Mouse (Mus musculus) WW6 (cell line): Measurements from ENCODE around the gene Myo15.
"Not testable (repeated sequence)": the region's sequence is repeated elsewhere in the genome, so short reads cannot be mapped to it uniquely, and the experiment has no call there.

Experiments
- DNase-seq: peaks from one replicate; pipeline ENCODE4 v3.0.0-alpha.2; 2013; ENCODE audit warnings: low read depth, low spot score

Gene Myo15

GRCm38 (mm10) chr11:60469039-60469438, at the start of gene Myo15:
Myo15 (plus strand) TSS chr11:60469339.
- no peak for DNase-seq

- DNase-seq = no peak
Measured at GRCm38 (mm10) chr11:60422046-60422668, 47.0 kb upstream of the Myo15 start.

GRCm38 (mm10) chr11:60423006-60423405, 46.1 kb upstream of the Myo15 start:
- DNase-seq = no peak

- no peak for DNase-seq
Measured at GRCm38 (mm10) chr11:60426417-60426816, 42.7 kb upstream of the Myo15 start.

- DNase-seq = no peak
Measured at GRCm38 (mm10) chr11:60427628-60428027, 41.5 kb upstream of the Myo15 start.

- DNase-seq = no peak
Measured at GRCm38 (mm10) chr11:60433501-60433900, 35.6 kb upstream of the Myo15 start.

GRCm38 (mm10) chr11:60435133-60435532, 34.0 kb upstream of the Myo15 start:
- no peak for DNase-seq

- DNase-seq = no peak
Measured at GRCm38 (mm10) chr11:60436618-60437017, 32.5 kb upstream of the Myo15 start.

- not testable (repeated sequence) for DNase-seq
Measured at GRCm38 (mm10) chr11:60439621-60440020, 29.5 kb upstream of the Myo15 start.

GRCm38 (mm10) chr11:60440176-60440575, 29.0 kb upstream of the Myo15 start:
- DNase-seq = no peak

- no peak for DNase-seq
Measured at GRCm38 (mm10) chr11:60442896-60443295, 26.2 kb upstream of the Myo15 start.

GRCm38 (mm10) chr11:60444007-60444406, 25.1 kb upstream of the Myo15 start:
- DNase-seq = peak; percentile 61

GRCm38 (mm10) chr11:60454080-60454744, 14.9 kb upstream of the Myo15 start, which contains the start of gene Drg2:
Drg2 (plus strand) TSS chr11:60454591.
- peak; percentile 92 for DNase-seq

GRCm38 (mm10) chr11:60454745-60455087, 14.4 kb upstream of the Myo15 start:
- no peak for DNase-seq

GRCm38 (mm10) chr11:60457973-60458372, 11.2 kb upstream of the Myo15 start:
- no peak for DNase-seq

GRCm38 (mm10) chr11:60465943-60466380, 3.2 kb upstream of the Myo15 start:
- DNase-seq = no peak

GRCm38 (mm10) chr11:60470743-60471142, 1.6 kb downstream of the Myo15 start:
- DNase-seq = no peak

GRCm38 (mm10) chr11:60474534-60474933, 5.4 kb downstream of the Myo15 start:
- DNase-seq = no peak

- no peak for DNase-seq
Measured at GRCm38 (mm10) chr11:60475668-60476362, 6.7 kb downstream of the Myo15 start.

- peak; percentile 65 for DNase-seq
Measured at GRCm38 (mm10) chr11:60478121-60478520, 9.0 kb downstream of the Myo15 start.

- no peak for DNase-seq
Measured at GRCm38 (mm10) chr11:60486267-60486666, 17.1 kb downstream of the Myo15 start.

GRCm38 (mm10) chr11:60492726-60493125, 23.6 kb downstream of the Myo15 start:
- DNase-seq = no peak

- DNase-seq = no peak
Measured at GRCm38 (mm10) chr11:60495692-60496091, 26.6 kb downstream of the Myo15 start.
